Mouse (Mus musculus): ENCODE results near the gene Spast. TPM values are rescaled to one million over a fixed set of nuclear protein-coding genes. Genes with fewer than 3 reads are reported as not detected.

The Spast gene
- polyA plus RNA-seq, 2 experiments: 4.1 to 5.4 TPM

GRCm38 (mm10) chr17:74376916-74377315 lies 38.1 kb downstream of the Spast start:
- 82% methylated on average over 1 of the region's 1 CpGs for whole genome bisulfite sequencing (ENCODE audit: insufficient replicate concordance)
- H3K36me3 ChIP-seq (replicated peaks; ENCODE audit: control insufficient read depth, insufficient read depth, low read depth): peaks cover 16% of the 10 kb centered on the region

DNA sequence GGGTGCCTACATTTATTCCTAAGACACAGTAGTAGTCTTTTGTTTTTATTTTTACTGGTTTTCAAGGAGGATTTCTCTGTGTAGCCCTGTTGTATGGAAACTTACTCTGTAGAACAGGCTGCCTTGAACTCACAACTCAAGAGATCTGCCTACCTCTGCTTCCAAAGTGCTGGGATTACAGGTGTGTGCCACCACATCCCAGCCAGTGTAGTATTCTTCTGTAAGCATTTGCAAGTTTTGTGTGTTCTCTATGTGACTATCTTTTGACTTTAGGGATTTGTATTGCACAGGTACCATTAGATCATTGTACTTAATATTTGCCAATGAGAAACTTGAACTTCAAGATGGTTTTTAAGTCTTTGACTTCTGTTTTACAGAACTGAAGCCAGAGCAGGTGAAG lies 47.9 kb downstream of the Spast start:
- Histone ChIP-seq H3K27me3 (ENCODE audit: control insufficient read depth, insufficient read depth, low read length) (no peaks in the 10 kb centered on the region), H3K36me3 (replicated peaks; ENCODE audit: control insufficient read depth, insufficient read depth, low read depth) (peaks cover 13% of the 10 kb centered on the region), H3K27ac (no peak overlapping the region), H3K4me2 (ENCODE audit: low read depth) (no peak overlapping the region), H3K4me1 (replicated peaks; ENCODE audit: control insufficient read depth in 2 of 2, insufficient read depth in 2 of 2, low read length in 1 of 2) (no peaks in the 10 kb centered on the region), H3K9me3 (ENCODE audit: control insufficient read depth, low read length) (no peaks in the 10 kb centered on the region), H3K4me3 (ENCODE audit: insufficient read depth in 1 of 2, low read depth in 2 of 2, low read length in 2 of 2) (no peak overlapping the region), H3K9ac (replicated peaks) (no peak overlapping the region)
- DNase-seq (ENCODE audit: low read depth in 3 of 3, low spot score in 3 of 3) (no peak), ATAC-seq (ENCODE audit: insufficient read depth) (no peak)
- TF ChIP-seq EP300 (IDR thresholded peaks at IDR 0.05; ENCODE audit: low read depth): no peak
- TF ChIP-seq CTCF (IDR thresholded peaks at IDR 0.05; ENCODE audit: low read depth): no peak

More at GRCm38 (mm10) chr17:74376916-74377315, 38.1 kb downstream of the Spast start:
- Histone ChIP-seq H3K4me3 (ENCODE audit: insufficient read depth in 1 of 2, low read depth in 2 of 2, low read length in 2 of 2) (no peak overlapping the region), H3K4me1 (replicated peaks; ENCODE audit: control insufficient read depth in 2 of 2, insufficient read depth in 2 of 2, low read length in 1 of 2) (no peaks in the 10 kb centered on the region), H3K9me3 (ENCODE audit: control insufficient read depth, low read length) (no peaks in the 10 kb centered on the region), H3K4me2 (ENCODE audit: low read depth) (no peak overlapping the region), H3K9ac (replicated peaks) (no peak overlapping the region), H3K27ac (no peak overlapping the region), H3K27me3 (ENCODE audit: control insufficient read depth, insufficient read depth, low read length) (no peaks in the 10 kb centered on the region)
- TF ChIP-seq CTCF (IDR thresholded peaks at IDR 0.05; ENCODE audit: low read depth) (no peak), EP300 (IDR thresholded peaks at IDR 0.05; ENCODE audit: low read depth) (no peak)
- DNase-seq (ENCODE audit: low read depth in 3 of 3, low spot score in 3 of 3) (no peak), ATAC-seq (ENCODE audit: insufficient read depth) (no peak)

- TF ChIP-seq EP300 (IDR thresholded peaks at IDR 0.05; ENCODE audit: low read depth) (no peak), CTCF (IDR thresholded peaks at IDR 0.05; ENCODE audit: low read depth) (no peak)
- 82% methylated on average over 3 of the region's 3 CpGs for WGBS (ENCODE audit: insufficient replicate concordance)
Observed at GRCm38 (mm10) chr17:74389847-74390246, 51.1 kb downstream of the Spast start.

DNA sequence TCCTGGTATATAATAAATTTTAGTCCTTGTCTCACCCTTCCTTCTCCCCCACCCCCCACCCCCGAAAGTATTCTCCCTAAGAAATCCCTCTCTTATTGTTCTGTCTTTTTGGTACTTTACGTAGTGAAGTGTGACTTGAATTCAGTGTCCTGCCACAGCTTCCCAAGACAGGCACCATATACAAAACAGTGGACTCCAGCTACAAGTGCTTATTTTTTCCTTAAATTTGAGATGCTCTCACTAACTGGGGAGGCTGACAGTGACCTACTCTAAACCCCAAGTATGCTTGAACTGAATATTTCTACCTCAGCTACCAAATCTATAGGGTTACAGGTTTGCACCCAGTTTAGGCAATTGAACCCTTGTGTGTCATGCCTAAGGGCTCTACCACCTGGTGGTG lies 55.6 kb downstream of the Spast start:
- Histone ChIP-seq H3K4me2 (ENCODE audit: low read depth) (peak overlapping the region; percentile 89), H3K36me3 (replicated peaks; ENCODE audit: control insufficient read depth, insufficient read depth, low read depth) (no peaks in the 10 kb centered on the region), H3K4me3 (ENCODE audit: insufficient read depth in 1 of 2, low read depth in 2 of 2, low read length in 2 of 2) (peak overlapping the region; percentile 57 to 75; a peak in 2 of 4 replicates), H3K27me3 (ENCODE audit: control insufficient read depth, insufficient read depth, low read length) (no peaks in the 10 kb centered on the region), H3K9ac (replicated peaks) (peak overlapping the region; percentile 64), H3K9me3 (ENCODE audit: control insufficient read depth, low read length) (no peaks in the 10 kb centered on the region), H3K4me1 (replicated peaks; ENCODE audit: control insufficient read depth in 2 of 2, insufficient read depth in 2 of 2, low read length in 1 of 2) (peaks cover 10 to 11% of the 10 kb centered on the region in 2 experiments), H3K27ac (no peak overlapping the region)
- no peak for DNase-seq (ENCODE audit: low read depth in 3 of 3, low spot score in 3 of 3)
- WGBS (ENCODE audit: insufficient replicate concordance): 73% methylated on average over 2 of the region's 2 CpGs
- ATAC-seq (ENCODE audit: insufficient read depth): no peak
- TF ChIP-seq EP300 (IDR thresholded peaks at IDR 0.05; ENCODE audit: low read depth): no peak
- no peak for TF ChIP-seq CTCF (IDR thresholded peaks at IDR 0.05; ENCODE audit: low read depth)

More at GRCm38 (mm10) chr17:74389847-74390246, 51.1 kb downstream of the Spast start:
- Histone ChIP-seq H3K27me3 (ENCODE audit: control insufficient read depth, insufficient read depth, low read length) (no peaks in the 10 kb centered on the region), H3K4me3 (ENCODE audit: insufficient read depth in 1 of 2, low read depth in 2 of 2, low read length in 2 of 2) (no peak overlapping the region), H3K4me2 (ENCODE audit: low read depth) (no peak overlapping the region), H3K27ac (no peak overlapping the region), H3K9me3 (ENCODE audit: control insufficient read depth, low read length) (no peaks in the 10 kb centered on the region), H3K36me3 (replicated peaks; ENCODE audit: control insufficient read depth, insufficient read depth, low read depth) (peaks cover 8% of the 10 kb centered on the region; the same call in 1 of the 2 replicates), H3K9ac (replicated peaks) (no peak overlapping the region), H3K4me1 (replicated peaks; ENCODE audit: control insufficient read depth in 2 of 2, insufficient read depth in 2 of 2, low read length in 1 of 2) (peaks cover 2 to 4% of the 10 kb centered on the region in 2 experiments)
- DNase-seq (ENCODE audit: low read depth in 3 of 3, low spot score in 3 of 3) (no peak), ATAC-seq (ENCODE audit: insufficient read depth) (no peak)

- DNase-seq (ENCODE audit: low read depth in 3 of 3, low spot score in 3 of 3): peak in 1 of 3 experiments; percentile 19
- WGBS (ENCODE audit: insufficient replicate concordance): 15% methylated on average over 16 of the region's 16 CpGs
- no peaks in the 10 kb centered on the region for H3K36me3 ChIP-seq (replicated peaks; ENCODE audit: control insufficient read depth, insufficient read depth, low read depth)
- peak overlapping the region; percentile 64 for H3K9ac ChIP-seq (replicated peaks)
- peak; percentile 34; the same call in 1 of the 2 replicates for ATAC-seq (ENCODE audit: insufficient read depth)
- H3K27ac ChIP-seq: peak overlapping the region; percentile 35
- no peak for TF ChIP-seq EP300 (IDR thresholded peaks at IDR 0.05; ENCODE audit: low read depth)
- TF ChIP-seq CTCF (IDR thresholded peaks at IDR 0.05; ENCODE audit: low read depth): no peak
- peak overlapping the region; percentile 89 for H3K4me2 ChIP-seq (ENCODE audit: low read depth)
- H3K9me3 ChIP-seq (ENCODE audit: control insufficient read depth, low read length): no peaks in the 10 kb centered on the region
- H3K27me3 ChIP-seq (ENCODE audit: control insufficient read depth, insufficient read depth, low read length): no peaks in the 10 kb centered on the region
- peaks cover 10 to 11% of the 10 kb centered on the region in 2 experiments for H3K4me1 ChIP-seq (replicated peaks; ENCODE audit: control insufficient read depth in 2 of 2, insufficient read depth in 2 of 2, low read length in 1 of 2)
- H3K4me3 ChIP-seq (ENCODE audit: insufficient read depth in 1 of 2, low read depth in 2 of 2, low read length in 2 of 2): peak overlapping the region; percentile 57 to 75
Observed at GRCm38 (mm10) chr17:74394855-74395254, 56.1 kb downstream of the Spast start.
